Mouse (Mus musculus): ENCODE measurements around the gene Taldo1.

GRCm38 (mm10) chr7:141364349-141365048, 27.5 kb upstream of the Taldo1 start:
- TF ChIP-seq CTCF (IDR thresholded peaks at IDR 0.05; ENCODE audit: low read depth, low read length) (no peak), POLR2A (IDR thresholded peaks at IDR 0.05; ENCODE audit: insufficient read depth, low read length) (no peak)
